Comparison of ENCODE assay signal across 9 mouse cellular contexts in the genomic region with DNA sequence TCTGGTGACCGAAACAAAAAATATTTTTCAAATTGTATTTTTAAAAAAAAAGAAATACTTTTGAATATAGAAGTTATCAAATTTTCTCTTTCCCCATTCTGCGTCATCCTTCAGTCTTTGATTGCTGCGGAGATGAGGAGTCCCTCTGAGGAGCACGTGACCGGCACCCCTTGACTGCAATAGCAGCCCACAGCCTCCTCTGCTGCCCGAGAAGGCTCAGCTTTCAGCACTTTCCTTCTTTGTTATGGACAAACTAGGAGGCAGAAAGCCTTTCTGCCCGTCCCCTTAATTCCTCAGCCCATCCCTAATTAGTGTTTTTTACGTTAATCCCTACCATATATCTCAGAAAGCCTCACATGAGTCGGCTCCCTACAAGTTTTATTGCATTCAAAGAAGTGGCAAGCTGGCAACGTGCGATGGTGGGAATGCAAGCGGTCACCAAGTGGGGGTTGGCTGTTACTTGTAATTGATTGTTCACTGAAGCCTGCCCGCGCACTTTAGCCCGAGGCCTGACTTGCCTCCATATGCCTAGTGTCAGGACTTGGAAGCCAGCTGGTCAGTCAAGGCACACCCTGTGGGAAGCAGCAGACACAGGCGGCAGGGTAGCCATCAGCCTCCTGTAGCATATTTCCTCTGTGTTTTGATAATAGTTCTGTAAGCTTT.
DNase-seq lines count a peak whose midpoint lies in the region; ATAC-seq and TF ChIP-seq lines count a peak whose summit lies in the region.
"Had no signal": no experiment of that assay in that cellular context is flagged by ENCODE, and none has a peak within 500 bp of the region (broad histone marks: within the 10 kb centered on the region; RNA-seq: fewer than 3 reads in every experiment).

No protein-coding gene starts in this region.

- no peak for TF ChIP-seq POLR2A in thymus, adult 2 months (IDR thresholded peaks at IDR 0.05; ENCODE audit: control insufficient read depth, extremely low read depth, insufficient read depth, low read length, poor library complexity)

- no peak overlapping the region for H3K4me3 ChIP-seq in limb, embryonic 11.5 days (ENCODE audit: low read depth, low read length)
- H3K4me3 ChIP-seq in stomach, embryonic 14.5 days (ENCODE audit: low read depth, low read length) = no peak overlapping the region
- no peak overlapping the region for H3K4me3 ChIP-seq in thymus, adult 2 months (ENCODE audit: control insufficient read depth, insufficient read depth, low read length)

- H3K4me2 ChIP-seq in limb, embryonic 11.5 days (ENCODE audit: low read depth, severe bottlenecking) = peak overlapping the region; percentile 33; the same call in 1 of the 2 replicates
- peak overlapping the region; percentile 36 for H3K4me2 ChIP-seq in stomach, embryonic 14.5 days (replicated peaks; ENCODE audit: low read depth, low read length)

- 4% methylated on average over 16 of the region's 16 CpGs for whole genome bisulfite sequencing in limb, embryonic 11.5 days
- WGBS in stomach, embryonic 14.5 days = 10% methylated on average over 16 of the region's 16 CpGs
- 50% methylated on average over 16 of the region's 16 CpGs for WGBS in thymus, adult 2 months

- no peaks in the 10 kb centered on the region for H3K27me3 ChIP-seq in limb, embryonic 11.5 days (ENCODE audit: control insufficient read depth, insufficient read depth, low read length)
- no peaks in the 10 kb centered on the region for H3K27me3 ChIP-seq in stomach, embryonic 14.5 days (ENCODE audit: control insufficient read depth, insufficient read depth, low read length)
- no peaks in the 10 kb centered on the region for H3K27me3 ChIP-seq in thymus, adult 2 months (ENCODE audit: control insufficient read depth, insufficient read depth, low read length)

- no peak for TF ChIP-seq CTCF in thymus, adult 2 months (IDR thresholded peaks at IDR 0.05; ENCODE audit: borderline replicate concordance, control insufficient read depth, extremely low read depth, insufficient read depth, low read length, poor library complexity)

- no peak overlapping the region for H3K9ac ChIP-seq in limb, embryonic 11.5 days (ENCODE audit: low read length)
- no peak overlapping the region for H3K9ac ChIP-seq in stomach, embryonic 14.5 days (replicated peaks; ENCODE audit: low read depth, low read length)
- H3K9ac ChIP-seq: liver, embryonic 14.5 days had no signal

- no peak overlapping the region; the same call in 1 of the 2 replicates for H3K27ac ChIP-seq in limb, embryonic 11.5 days (replicated peaks; ENCODE audit: low read depth, low read length)
- H3K27ac ChIP-seq in stomach, embryonic 14.5 days (ENCODE audit: low read length) = no peak overlapping the region
- H3K27ac ChIP-seq in thymus, adult 2 months (ENCODE audit: control insufficient read depth, insufficient read depth, low read length) = no peak overlapping the region
- H3K27ac ChIP-seq: liver, embryonic 14.5 days had no signal

- no peaks in the 10 kb centered on the region for H3K9me3 ChIP-seq in limb, embryonic 11.5 days (ENCODE audit: control insufficient read depth, low read length)
- H3K9me3 ChIP-seq in stomach, embryonic 14.5 days (ENCODE audit: control insufficient read depth, low read depth, low read length) = no peaks in the 10 kb centered on the region

- H3K36me3 ChIP-seq in limb, embryonic 11.5 days (ENCODE audit: control insufficient read depth, insufficient read depth, low read length) = no peaks in the 10 kb centered on the region; the same call in 1 of the 2 replicates
- no peaks in the 10 kb centered on the region for H3K36me3 ChIP-seq in stomach, embryonic 14.5 days (ENCODE audit: control insufficient read depth, insufficient read depth, low read length)
- no peaks in the 10 kb centered on the region for H3K36me3 ChIP-seq in thymus, adult 2 months (ENCODE audit: control insufficient read depth, insufficient read depth, low read length)

- DNase-seq in kidney, postnatal 10 days = peak; percentile 58
- DNase-seq in kidney, adult 8-10 months = no peak
- DNase-seq in embryo, embryonic 11 days = peak; percentile 85
- peak; percentile 79 for DNase-seq in limb, embryonic 11.5 days (ENCODE audit: low spot score)
- no peak for DNase-seq in layer of hippocampus, adult 9-10 months (ENCODE audit: low spot score)
- no peak for DNase-seq in thymus, adult 2 months

- H3K4me1 ChIP-seq in limb, embryonic 11.5 days (ENCODE audit: control insufficient read depth, insufficient read depth, low read length) = peaks cover 19% of the 10 kb centered on the region
- 0 out of 2 replicates have a peak, but pooled peaks cover 10% of the 10 kb centered on the region for H3K4me1 ChIP-seq in stomach, embryonic 14.5 days (ENCODE audit: control insufficient read depth, insufficient read depth, low read length)
- no peaks in the 10 kb centered on the region for H3K4me1 ChIP-seq in thymus, adult 2 months (replicated peaks; ENCODE audit: control insufficient read depth, insufficient read depth, low read length)

- ATAC-seq in limb, embryonic 11.5 days (ENCODE audit: insufficient number of reproducible peaks, low FRiP score, low TSS enrichment, low read depth) = peak; percentile 71
- no peak for ATAC-seq in stomach, embryonic 14.5 days (ENCODE audit: insufficient number of reproducible peaks, insufficient read depth, low FRiP score, low read depth)
- no peak for ATAC-seq in erythroblast, adult 5-6 weeks (replicated peaks; ENCODE audit: low FRiP score, poor library complexity, severe bottlenecking)

Comparison
In these comparisons a context has a peak if more than half of its experiments do, and no peak if none do; other contexts are left out.
1. DNase-seq: peak in kidney, postnatal 10 days (single experiment), embryo, embryonic 11 days (single experiment) and limb, embryonic 11.5 days (single experiment); none in kidney, adult 8-10 months (0 of 2), layer of hippocampus, adult 9-10 months (single experiment) and thymus, adult 2 months (single experiment).